Mouse (Mus musculus): ENCODE measurements around the gene Asrgl1.
"Not testable (repeated sequence)": the region's sequence is repeated elsewhere in the genome, so short reads cannot be mapped to it uniquely, and the experiment has no call there.

Asrgl1 gene

GRCm38 (mm10) chr19:9103986-9104385 is 31.4 kb downstream of the Asrgl1 start:
- no peak for DNase-seq

DNA sequence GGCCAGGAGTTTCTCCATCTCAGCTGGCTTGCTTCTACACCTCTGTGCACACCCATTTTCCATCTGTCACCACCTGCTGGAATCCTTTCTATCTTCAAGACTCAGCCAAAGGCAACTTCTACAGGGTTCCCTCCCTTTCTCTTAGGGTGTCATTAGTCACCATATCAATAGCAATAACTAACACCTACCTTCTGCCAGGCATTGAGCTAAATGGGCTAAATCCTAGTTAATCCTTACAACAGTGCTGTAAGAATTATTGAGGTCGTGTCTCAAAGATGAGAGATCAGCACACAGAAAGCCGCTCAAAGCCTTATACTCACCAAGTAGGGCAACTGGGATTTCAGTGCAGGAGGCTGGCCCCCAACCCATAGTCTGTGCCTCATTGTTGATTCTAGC is 34.4 kb downstream of the Asrgl1 start:
- DNase-seq: no peak

DNA sequence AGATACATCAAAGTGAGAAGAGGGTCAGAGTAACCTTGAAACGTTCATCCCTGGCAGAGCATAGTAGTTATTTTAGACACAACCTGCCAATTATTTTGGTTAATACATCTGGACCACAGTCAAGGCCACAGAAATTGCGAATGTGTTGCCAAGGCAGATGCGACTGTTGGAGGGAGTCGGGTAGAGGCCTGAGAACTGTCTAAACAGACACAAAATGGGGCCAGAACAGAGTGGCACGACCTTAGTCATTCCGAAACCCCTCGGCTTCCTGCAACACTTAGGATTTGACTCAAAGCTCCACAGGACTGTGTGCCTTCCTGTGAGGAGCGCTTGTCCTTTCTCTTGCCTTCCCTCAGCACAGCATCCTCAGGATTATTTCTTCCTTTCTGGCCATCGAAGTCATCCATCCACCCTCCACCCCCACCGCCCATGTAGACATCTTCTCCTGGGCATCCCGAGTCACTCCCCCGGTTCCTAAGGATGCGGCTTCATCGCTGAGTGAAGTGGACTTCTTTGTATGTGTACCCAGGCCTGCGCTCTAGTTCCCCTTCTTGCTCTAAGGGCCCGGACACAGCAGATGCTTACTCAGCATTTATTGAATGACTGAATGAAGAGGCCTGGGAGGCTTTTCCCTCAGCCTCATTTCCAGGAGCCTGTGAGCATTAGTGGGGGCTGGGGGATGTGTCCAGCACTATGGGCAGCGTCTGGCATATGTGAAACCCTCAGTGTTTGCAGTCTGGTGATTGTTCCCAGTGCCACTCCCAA is 35.0 kb downstream of the Asrgl1 start:
- no peak for DNase-seq

DNA sequence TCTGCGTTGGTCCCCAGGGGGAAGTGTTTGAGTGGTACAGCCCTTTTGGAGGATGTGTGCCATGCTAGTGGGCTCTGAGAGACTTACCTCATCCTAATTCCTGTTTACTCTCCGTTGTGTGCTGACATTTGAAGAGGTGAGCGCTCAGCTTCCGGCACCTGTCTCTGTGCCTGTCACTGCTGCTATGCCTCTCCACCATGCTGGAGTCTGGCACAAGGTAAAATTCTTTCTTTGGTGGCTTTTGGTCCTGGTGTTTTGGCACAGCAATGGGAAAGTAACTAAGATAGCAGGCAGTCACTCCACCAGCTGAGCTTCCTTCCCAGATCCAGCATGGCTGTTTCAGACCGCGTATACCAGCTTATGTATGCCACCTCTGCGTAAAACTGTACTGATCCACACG is 35.7 kb downstream of the Asrgl1 start:
- DNase-seq: no peak

DNA sequence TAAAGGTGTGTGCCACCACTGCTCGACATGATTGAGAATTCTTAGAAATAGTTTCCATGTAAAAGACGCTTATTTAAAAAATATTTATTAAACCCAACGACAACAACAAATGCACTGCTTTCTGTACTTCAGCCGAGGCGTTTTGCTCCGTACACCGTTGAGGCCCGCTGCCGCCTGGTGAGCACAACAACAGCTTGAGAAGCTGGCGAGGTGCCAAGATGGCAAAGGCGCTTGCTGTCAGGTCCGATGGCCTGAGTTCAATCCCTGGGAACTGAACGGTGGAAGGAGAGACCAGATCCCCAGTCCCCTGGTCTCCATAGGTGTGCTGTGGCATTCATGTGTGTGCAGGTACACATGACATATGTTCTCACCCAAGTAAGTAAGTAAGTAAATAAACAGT is 38.0 kb downstream of the Asrgl1 start:
- no peak for DNase-seq

DNA sequence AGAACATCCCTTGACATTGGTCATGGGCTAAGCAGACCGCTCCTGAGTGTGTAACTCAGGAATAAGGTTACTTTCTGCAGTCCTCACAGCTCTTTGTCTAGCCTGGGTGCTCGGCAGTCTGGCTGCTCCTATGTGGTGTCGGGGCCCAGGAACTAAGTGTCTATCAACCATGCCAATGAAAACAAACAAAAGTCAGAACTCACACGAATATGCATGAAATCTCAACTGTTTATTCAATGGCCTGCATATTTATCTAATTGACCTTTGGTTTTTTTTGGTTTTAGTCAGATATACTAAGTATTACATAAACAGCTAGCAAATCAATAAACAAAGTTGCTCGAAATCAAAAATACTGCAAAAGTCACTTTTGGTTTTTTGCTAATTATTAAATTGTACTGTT is 40.3 kb downstream of the Asrgl1 start:
- DNase-seq: no peak

DNA sequence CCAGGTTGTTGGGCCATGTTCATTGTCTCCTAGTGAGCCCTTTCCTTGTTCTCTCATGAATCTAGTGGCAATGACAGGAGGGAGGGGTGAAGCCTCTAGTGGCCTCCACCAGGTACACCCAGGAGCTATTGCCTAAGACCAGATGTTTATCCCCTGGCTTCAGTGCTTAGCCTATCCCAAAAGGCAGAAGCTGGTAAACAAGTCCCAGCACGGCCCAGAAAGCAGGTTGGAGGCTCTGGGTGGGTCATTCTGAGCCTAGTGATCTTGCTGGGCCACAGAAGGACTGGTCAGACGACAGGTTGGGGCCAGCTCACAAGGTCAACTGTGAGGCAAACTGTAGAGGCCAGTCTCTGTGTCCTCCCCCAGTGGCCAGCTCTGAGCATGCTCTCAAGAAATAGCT is 44.7 kb downstream of the Asrgl1 start:
- no peak for DNase-seq

DNA sequence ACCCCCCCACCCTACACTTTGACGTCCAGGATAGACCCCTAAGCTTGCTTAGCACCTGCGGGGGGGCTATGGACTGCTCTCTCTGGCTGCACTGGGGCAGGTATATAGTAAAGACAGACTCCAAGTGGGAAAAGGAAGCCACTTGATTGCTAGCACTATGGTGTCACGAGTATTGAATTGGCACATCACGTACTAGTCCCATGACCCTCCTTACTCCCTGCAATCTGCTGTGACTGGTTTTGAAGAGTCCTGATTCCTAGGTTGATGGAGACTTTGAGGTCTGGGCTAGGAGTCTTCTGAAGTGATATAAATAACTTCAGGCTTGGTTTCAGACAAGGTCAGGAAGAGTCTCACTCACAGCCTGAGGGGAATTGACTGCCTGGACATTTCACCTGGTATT is 45.2 kb downstream of the Asrgl1 start:
- no peak for DNase-seq

DNA sequence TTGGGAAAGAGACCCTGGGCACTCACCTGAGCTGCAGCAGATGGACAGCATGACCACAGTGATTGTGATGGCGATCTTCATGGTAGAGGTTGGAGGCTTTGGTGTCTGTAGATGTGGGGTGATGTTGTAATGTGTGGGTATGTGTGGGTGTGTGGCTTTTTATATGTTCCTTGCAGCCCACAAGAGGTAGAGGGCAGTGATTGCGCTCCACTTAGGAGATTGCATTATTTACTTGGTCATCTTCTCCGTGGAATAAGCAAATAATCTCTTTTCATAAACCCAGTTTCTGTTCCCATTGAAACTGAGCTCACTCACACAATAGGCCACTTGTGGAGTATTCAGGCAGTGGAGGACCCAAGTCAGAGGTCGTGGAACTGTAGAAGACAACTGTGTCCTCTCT is 47.6 kb downstream of the Asrgl1 start, which contains the start of gene Scgb1a1:
Scgb1a1 (minus strand) TSS at position 138 of the 400 bp plus-strand sequence.
- DNase-seq: no peak

DNA sequence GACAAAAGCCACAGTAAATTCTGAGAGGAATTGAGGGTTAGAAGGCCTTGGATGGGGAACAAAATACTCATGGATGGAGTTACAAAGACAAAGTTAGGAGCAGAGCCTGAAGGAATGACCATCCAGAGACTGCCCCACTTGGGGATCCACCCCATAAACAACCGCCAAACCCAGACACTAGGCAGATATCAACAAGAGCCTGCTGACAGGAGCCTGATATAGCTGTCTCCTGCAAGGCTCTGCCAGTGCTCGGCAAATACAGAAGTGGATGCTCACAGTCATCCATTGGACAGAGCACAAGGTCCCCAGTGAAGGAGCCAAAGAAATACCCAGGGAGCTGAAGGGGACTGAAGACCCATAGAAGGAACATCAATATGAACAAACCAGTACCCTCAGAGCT is 51.5 kb downstream of the Asrgl1 start:
- not testable (repeated sequence) for DNase-seq

DNA sequence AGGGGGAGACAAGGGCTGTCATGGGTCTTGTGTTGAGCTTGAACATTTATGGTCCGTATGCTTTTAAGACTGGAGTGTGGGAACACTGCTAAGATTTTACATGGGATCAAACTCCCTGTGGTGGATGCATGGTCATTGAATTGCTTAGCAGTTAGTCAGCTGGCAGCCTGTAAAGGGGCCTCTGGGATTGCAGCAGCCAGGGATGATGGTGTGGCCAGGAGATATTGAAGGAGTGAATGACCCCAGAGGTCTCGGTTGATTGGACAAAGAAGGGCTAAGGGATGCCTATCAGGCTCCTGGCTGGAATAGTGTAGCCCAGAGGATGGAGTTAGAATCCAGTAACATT is 52.5 kb downstream of the Asrgl1 start:
- DNase-seq: no peak

DNA sequence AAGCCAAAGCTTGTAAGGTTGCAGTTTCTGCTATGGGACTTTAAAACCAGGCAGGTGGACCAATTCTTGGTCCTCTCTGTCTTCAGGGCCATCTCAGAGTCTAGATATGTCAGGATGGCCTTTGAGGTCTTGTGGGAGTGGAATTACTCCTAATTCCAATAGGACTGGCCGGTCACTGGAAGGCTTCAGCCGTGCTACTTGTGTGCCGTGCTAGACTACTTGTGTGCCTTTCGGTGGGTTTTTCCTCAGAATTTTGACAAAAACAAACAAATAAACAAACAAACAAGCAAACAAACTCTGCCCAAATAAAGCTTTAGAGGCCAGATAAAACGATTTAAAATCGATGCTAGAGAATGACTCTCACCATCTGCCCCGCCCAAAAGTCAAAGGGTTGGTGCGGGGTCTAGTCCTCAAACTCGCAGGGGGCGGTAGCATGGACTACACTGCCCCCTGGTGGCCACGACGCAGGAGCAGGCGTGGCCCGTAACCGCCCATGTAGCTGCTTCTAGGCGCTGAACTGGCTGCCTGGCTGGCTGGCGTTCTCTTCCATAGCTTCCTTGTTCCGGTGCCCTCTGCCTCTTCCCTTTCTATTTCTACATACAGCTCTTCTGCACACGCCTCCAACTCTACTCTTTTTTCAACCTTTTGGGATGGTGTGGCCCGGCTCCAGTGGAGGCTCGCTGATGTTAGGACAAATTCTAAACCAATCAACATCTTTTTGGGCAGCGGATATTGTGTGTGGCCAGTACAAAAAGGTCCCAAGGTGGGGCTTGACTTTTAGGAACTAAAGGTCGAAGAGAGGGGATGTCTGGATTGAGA is 53.0 kb downstream of the Asrgl1 start:
- DNase-seq: peak; percentile 58

GRCm38 (mm10) chr19:9081311-9082190 is 53.9 kb downstream of the Asrgl1 start:
- DNase-seq: no peak

DNA sequence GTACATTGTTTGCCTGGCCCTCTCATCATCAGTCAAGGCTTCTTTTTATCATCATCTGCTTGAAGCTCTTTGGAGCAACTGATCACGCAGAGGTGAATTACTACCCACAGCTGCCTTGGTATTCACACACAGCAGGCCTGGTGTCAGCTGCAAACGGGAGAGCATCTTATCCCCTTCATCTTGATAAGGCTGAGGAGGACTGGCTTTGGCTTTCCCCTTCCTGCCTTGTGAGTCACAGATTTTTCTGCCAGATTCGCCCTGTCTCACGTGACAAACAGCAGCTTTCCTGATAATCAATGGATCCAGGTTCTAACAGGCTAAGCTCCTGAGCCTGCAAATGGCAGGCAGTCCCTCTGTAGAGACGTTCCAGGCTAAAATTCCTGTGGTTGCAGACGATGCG is 55.5 kb downstream of the Asrgl1 start:
- no peak for DNase-seq

- DNase-seq: no peak
Measured at GRCm38 (mm10) chr19:9076982-9077660, 58.3 kb downstream of the Asrgl1 start.

DNA sequence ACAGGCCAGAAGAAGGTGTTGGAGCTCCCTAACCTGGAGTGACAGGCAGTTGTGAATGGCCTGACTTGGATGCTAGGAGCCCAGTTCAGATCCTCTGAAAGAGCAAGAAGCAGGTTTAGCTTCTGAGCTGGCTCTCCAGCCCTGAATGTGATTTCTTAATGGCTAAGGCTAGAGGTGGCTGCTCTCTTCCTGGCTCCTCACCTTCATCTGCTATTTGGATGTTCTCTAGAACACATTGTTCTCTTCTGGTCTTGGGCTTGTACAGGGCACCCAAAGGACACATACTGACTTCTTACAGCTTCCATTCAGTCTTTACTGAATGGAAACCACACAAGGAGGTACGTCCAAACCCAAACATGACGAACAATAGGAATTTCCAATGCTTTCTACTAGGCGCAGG is 59.4 kb downstream of the Asrgl1 start:
- no peak for DNase-seq

DNA sequence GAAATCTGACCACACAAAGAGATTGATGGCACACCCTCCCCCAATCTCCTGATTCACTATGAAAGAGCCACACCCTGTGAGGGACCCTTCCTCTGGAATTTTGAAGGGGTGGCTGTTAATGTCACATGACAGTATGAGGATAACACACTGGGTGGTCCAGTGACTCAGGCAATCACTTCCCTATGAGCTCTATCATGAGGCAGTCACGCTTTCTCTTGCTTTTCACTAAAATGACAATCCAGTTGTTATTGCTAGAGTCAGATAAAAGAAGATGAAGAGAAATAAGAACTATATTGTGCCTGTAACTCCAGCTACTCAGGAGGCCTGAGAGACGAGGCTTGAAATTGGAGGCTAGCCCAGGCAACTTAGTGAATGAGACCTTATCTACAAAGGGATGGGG is 59.9 kb downstream of the Asrgl1 start:
- DNase-seq: no peak

DNA sequence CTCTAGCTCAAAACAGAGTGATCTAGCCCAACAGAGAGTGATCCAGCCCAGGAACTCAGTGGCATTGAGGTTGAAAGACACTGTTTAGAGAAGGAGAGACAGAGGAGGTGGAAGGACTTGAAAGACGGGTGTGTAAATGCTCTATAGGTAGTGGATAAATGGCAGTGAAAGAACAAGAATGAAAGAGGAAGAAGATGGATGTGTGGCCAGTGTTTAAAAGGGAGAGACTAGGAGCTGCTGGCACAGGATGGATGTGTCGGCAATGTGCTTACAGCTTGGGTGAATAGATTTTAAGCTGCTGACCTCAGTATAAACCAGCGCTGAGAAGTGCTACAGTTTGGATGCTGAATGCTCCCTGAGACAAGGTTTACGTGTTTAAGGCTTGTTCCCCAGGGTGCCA is 61.0 kb downstream of the Asrgl1 start:
- DNase-seq: no peak

GRCm38 (mm10) chr19:9073776-9074411 is 61.5 kb downstream of the Asrgl1 start:
- no peak for DNase-seq

GRCm38 (mm10) chr19:9072157-9072530 is 63.3 kb downstream of the Asrgl1 start:
- no peak for DNase-seq

DNA sequence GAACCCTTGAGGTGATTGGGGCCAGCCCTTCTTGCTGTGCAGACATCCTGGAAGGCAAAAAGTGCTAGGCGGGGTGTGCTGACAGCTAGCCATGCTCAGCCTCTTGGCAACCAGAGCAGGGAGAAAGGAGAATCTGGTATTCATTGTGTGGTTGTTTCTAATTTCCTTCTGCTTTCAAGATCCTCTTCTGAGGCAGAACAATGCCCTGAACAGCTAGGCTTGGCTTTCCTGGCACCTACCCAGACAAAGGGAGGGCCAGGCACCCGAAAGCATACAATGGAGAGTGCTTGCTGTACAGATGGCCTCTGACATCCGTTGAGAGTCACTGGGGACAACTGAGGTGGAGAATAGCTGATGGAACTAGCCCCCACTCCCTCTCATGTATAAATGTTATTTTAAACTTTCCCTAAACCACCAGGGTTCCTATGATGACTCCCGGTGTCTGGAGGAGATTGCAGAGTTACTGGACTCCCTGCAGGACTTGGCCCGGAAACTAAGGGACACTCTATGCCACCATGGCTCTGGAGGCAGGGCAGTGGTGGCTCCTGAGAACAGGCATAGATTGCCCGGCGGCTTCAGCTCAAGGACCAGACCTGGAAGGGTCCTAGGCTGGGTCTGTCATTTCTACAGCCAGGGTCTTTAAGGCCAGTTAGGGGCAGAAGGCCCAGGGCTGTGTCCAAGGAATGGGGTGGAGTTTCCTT is 63.8 kb downstream of the Asrgl1 start:
- DNase-seq: no peak

DNA sequence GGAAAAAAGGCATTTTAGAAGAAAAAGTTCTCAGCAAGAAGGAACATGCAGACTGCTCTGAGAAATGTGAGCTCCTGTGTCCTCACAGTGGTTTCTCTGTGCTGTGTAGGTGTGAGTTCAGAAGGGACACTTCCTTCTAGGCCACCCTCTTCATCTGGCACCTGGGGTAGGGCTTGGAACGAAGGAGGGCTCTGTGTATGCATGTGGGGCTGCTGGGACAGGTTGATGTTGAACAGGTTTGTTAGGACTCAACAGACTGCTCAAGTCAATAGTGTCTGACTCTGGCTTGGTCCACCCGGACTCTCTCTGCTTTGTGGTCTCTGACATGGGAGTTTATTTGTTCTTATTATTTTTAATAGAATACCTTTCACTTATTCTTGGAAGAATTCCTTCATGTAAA is 65.1 kb downstream of the Asrgl1 start:
- no peak for DNase-seq

All from right cerebral cortex, postnatal 25 days (tissue).